Mouse (Mus musculus): ENCODE data around the gene Swap70. TPM values are rescaled to one million over a fixed set of nuclear protein-coding genes. Genes with fewer than 3 reads are reported as not detected.

The Swap70 gene
- total and polyA plus RNA-seq, 3 experiments = 296 to 398 (median 370) TPM

- TF ChIP-seq USF1 (IDR thresholded peaks at IDR 0.05; ENCODE audit: low read depth, low read length) (no peak), MAFK (IDR thresholded peaks at IDR 0.05; ENCODE audit: insufficient replicate concordance, low read length) (no peak), MXI1 (IDR thresholded peaks at IDR 0.05; ENCODE audit: low read depth, low read length) (no peak), NRF1 (IDR thresholded peaks at IDR 0.05; ENCODE audit: low read depth, low read length) (no peak), MAX (IDR thresholded peaks at IDR 0.05; ENCODE audit: low read length) (no peak), TBP (conservative IDR thresholded peaks at IDR 0.05; ENCODE audit: low read depth, low read length) (no peak), RCOR1 (conservative IDR thresholded peaks at IDR 0.05; ENCODE audit: low read depth, low read length) (no peak), ZKSCAN1 (IDR thresholded peaks at IDR 0.05; ENCODE audit: borderline replicate concordance, low read depth, low read length) (no peak), IRF4 (IDR thresholded peaks at IDR 0.05; ENCODE audit: low read depth, low read length) (no peak), MYC (IDR thresholded peaks at IDR 0.05; ENCODE audit: low read depth, low read length) (no peak), PAX5 (IDR thresholded peaks at IDR 0.05; ENCODE audit: low read length) (no peak), JUN (IDR thresholded peaks at IDR 0.05; ENCODE audit: insufficient read depth, low read depth, low read length) (no peak)
- dilution Hi-C loops (cut with MboI; ENCODE audit: extremely low pct_ligation_motif_present, extremely low pct_unique_long_range_greater_than_20kb, low sequenced_read_pairs) = no loop called here
- H3K27me3 ChIP-seq (replicated peaks) = no peaks in the 10 kb centered on the region
- no peak for DNase-seq (ENCODE audit: extremely low read depth)
- H3K9ac ChIP-seq (ENCODE audit: insufficient read depth, low read depth) = no peak overlapping the region
- H3K79me2 ChIP-seq (replicated peaks; ENCODE audit: control insufficient read depth, extremely low read depth, insufficient read depth, poor library complexity, severe bottlenecking) = peaks cover 96% of the 10 kb centered on the region
- H3K4me3 ChIP-seq (replicated peaks in 1 of 3; ENCODE audit: low read depth in 2 of 3, low read length in 2 of 3, poor library complexity in 1 of 3) = no peak overlapping the region
- in situ Hi-C loops (cut with MboI; ENCODE audit: low pct_ligation_motif_present, low pct_unique_long_range_greater_than_20kb, low sequenced_read_pairs) = no loop called here
- no peaks in the 10 kb centered on the region for H3K9me3 ChIP-seq (replicated peaks; ENCODE audit: low read length)
- peaks cover 74 to 91% of the 10 kb centered on the region in 2 experiments for H3K36me3 ChIP-seq (replicated peaks in 1 of 2; ENCODE audit: control insufficient read depth in 1 of 2, insufficient read depth in 1 of 2, low read length in 1 of 2)
- peak overlapping the region; percentile 24; the same call in 1 of the 2 replicates for H3K27ac ChIP-seq (ENCODE audit: insufficient read depth, low read depth)
- no peak overlapping the region for H3K4me2 ChIP-seq (ENCODE audit: insufficient read depth, low read depth, poor library complexity, severe bottlenecking)
- peaks cover 39 to 96% of the 10 kb centered on the region in 2 experiments for H3K4me1 ChIP-seq (ENCODE audit: control insufficient read depth in 1 of 2, insufficient read depth in 2 of 2)
Observed at GRCm38 (mm10) chr7:110257059-110257458, 35.5 kb downstream of the Swap70 start.

- in situ Hi-C loops (cut with MboI; ENCODE audit: low pct_ligation_motif_present, low pct_unique_long_range_greater_than_20kb, low sequenced_read_pairs) (no loop called here), dilution Hi-C loops (cut with MboI; ENCODE audit: extremely low pct_ligation_motif_present, extremely low pct_unique_long_range_greater_than_20kb, low sequenced_read_pairs) (no loop called here)
- no peak overlapping the region for H3K4me2 ChIP-seq (ENCODE audit: insufficient read depth, low read depth, poor library complexity, severe bottlenecking)
- H3K27me3 ChIP-seq (replicated peaks) = no peaks in the 10 kb centered on the region
- TF ChIP-seq MAFK (IDR thresholded peaks at IDR 0.05; ENCODE audit: insufficient replicate concordance, low read length) (no peak), POLR2A (IDR thresholded peaks at IDR 0.05; ENCODE audit: low read depth, low read length) (peak; percentile 36)
- no peak overlapping the region for H3K4me3 ChIP-seq (replicated peaks in 1 of 3; ENCODE audit: low read depth in 2 of 3, low read length in 2 of 3, poor library complexity in 1 of 3)
- peaks cover 97% of the 10 kb centered on the region for H3K79me2 ChIP-seq (replicated peaks; ENCODE audit: control insufficient read depth, extremely low read depth, insufficient read depth, poor library complexity, severe bottlenecking)
- H3K27ac ChIP-seq (ENCODE audit: insufficient read depth, low read depth) = peak overlapping the region; percentile 75
- no peaks in the 10 kb centered on the region for H3K9me3 ChIP-seq (replicated peaks; ENCODE audit: low read length)
- DNase-seq (ENCODE audit: extremely low read depth) = no peak
- peaks cover 40 to 96% of the 10 kb centered on the region in 2 experiments for H3K4me1 ChIP-seq (ENCODE audit: control insufficient read depth in 1 of 2, insufficient read depth in 2 of 2)
- H3K36me3 ChIP-seq (replicated peaks in 1 of 2; ENCODE audit: control insufficient read depth in 1 of 2, insufficient read depth in 1 of 2, low read length in 1 of 2) = peaks cover 70 to 91% of the 10 kb centered on the region in 2 experiments
- no peak overlapping the region for H3K9ac ChIP-seq (ENCODE audit: insufficient read depth, low read depth)
Observed at GRCm38 (mm10) chr7:110258196-110258950, 36.9 kb downstream of the Swap70 start.

Measured in CH12.LX (cell line).